Mouse (Mus musculus): Measurements from ENCODE around the gene Kirrel2. TPM values are rescaled to one million over a fixed set of nuclear protein-coding genes. Genes with fewer than 3 reads are reported as not detected.
"Not testable (repeated sequence)": the region's sequence is repeated elsewhere in the genome, so short reads cannot be mapped to it uniquely, and the experiment has no call there.

Kirrel2 gene
- 10 to 100 TPM; 15.0 to 20.4 TPM for total RNA-seq (2021)
- long read RNA-seq, experiment 1, transcript Kirrel2-201 (15 exons, 3,352 nt) = major isoform, 7 of 8 reads
- long read RNA-seq, experiment 1, partial matches to known transcripts = 0 of 8 reads
- long read RNA-seq, experiment 1, other reads (novel, unspliced or antisense) = 1 of 8 reads
- long read RNA-seq, experiment 2, transcript Kirrel2-201 (15 exons, 3,352 nt) = major isoform, 10 of 14 reads
- long read RNA-seq, experiment 2, partial matches to known transcripts = 1 of 14 reads
- long read RNA-seq, experiment 2, other reads (novel, unspliced or antisense) = 3 of 14 reads

GRCm38 (mm10) chr7:30457629-30458330 is at the start of gene Kirrel2, which contains the start of gene Nphs1:
Gene Kirrel2, minus strand, starts transcription at chr7:30457690.
Gene Nphs1, plus strand, starts transcription at chr7:30458315.
- TF ChIP-seq CTCF (conservative IDR thresholded peaks at IDR 0.05) = no peak
- DNase-seq (ENCODE audit: low spot score in 2 of 2) = peak; percentile 71
- Histone ChIP-seq H3K4me3 (peak within 1 kb of the TSS; percentile 53), H3K27ac (peak within 1 kb of the TSS; percentile 92)

GRCm38 (mm10) chr7:30501159-30501558 is 43.7 kb upstream of the Kirrel2 start:
- TF ChIP-seq CTCF (conservative IDR thresholded peaks at IDR 0.05) = peak; percentile 64
- DNase-seq (ENCODE audit: low spot score in 2 of 2); H3K4me3 ChIP-seq: not testable (repeated sequence)

GRCm38 (mm10) chr7:30495506-30496042 is 38.1 kb upstream of the Kirrel2 start:
- not testable (repeated sequence) for DNase-seq (ENCODE audit: low spot score in 2 of 2); H3K4me3 ChIP-seq; H3K27ac ChIP-seq

More at GRCm38 (mm10) chr7:30501159-30501558, 43.7 kb upstream of the Kirrel2 start:
- not testable (repeated sequence) for H3K27ac ChIP-seq

GRCm38 (mm10) chr7:30493401-30493931 is 36.0 kb upstream of the Kirrel2 start, which contains the start of gene Prodh2:
Gene Prodh2, plus strand, starts transcription at chr7:30493622.
- H3K27ac ChIP-seq = no peak within 1 kb of the TSS
- H3K4me3 ChIP-seq = no peak within 1 kb of the TSS
- no peak for TF ChIP-seq CTCF (conservative IDR thresholded peaks at IDR 0.05)
- DNase-seq (ENCODE audit: low spot score in 2 of 2) = no peak

- DNase-seq (ENCODE audit: low spot score in 2 of 2) = peak; percentile 56 to 83
- Histone ChIP-seq H3K4me3 (no peak overlapping the region), H3K27ac (no peak overlapping the region)
- peak; percentile 92 for TF ChIP-seq CTCF (conservative IDR thresholded peaks at IDR 0.05)
These were observed 35.3 kb upstream of the Kirrel2 start for GRCm38 (mm10) chr7:30492765-30493164.

- peak overlapping the region; percentile 65; the same call in 1 of the 2 replicates for H3K27ac ChIP-seq
- H3K4me3 ChIP-seq = no peak overlapping the region
- TF ChIP-seq CTCF (conservative IDR thresholded peaks at IDR 0.05) = peak; percentile 57
- no peak for DNase-seq (ENCODE audit: low spot score in 2 of 2)
These were observed 33.4 kb upstream of the Kirrel2 start for GRCm38 (mm10) chr7:30490957-30491307.

GRCm38 (mm10) chr7:30490251-30490956 is 32.9 kb upstream of the Kirrel2 start:
- TF ChIP-seq CTCF (conservative IDR thresholded peaks at IDR 0.05) = peak; percentile 86
- H3K27ac ChIP-seq = peak overlapping the region; percentile 65; the same call in 1 of the 2 replicates
- DNase-seq (ENCODE audit: low spot score in 2 of 2) = peak; percentile 61 to 62
- no peak overlapping the region for H3K4me3 ChIP-seq

- no peak for DNase-seq (ENCODE audit: low spot score in 2 of 2)
- Histone ChIP-seq H3K4me3 (no peak overlapping the region), H3K27ac (no peak overlapping the region)
- TF ChIP-seq CTCF (conservative IDR thresholded peaks at IDR 0.05) = no peak
These were observed 26.8 kb upstream of the Kirrel2 start for GRCm38 (mm10) chr7:30484250-30484649.

- Histone ChIP-seq H3K27ac (peak overlapping the region; percentile 43; the same call in 1 of the 2 replicates), H3K4me3 (peak overlapping the region; percentile 43)
- TF ChIP-seq CTCF (conservative IDR thresholded peaks at IDR 0.05) = no peak
- peak; percentile 47 to 65 for DNase-seq (ENCODE audit: low spot score in 2 of 2)
These were observed 20.2 kb upstream of the Kirrel2 start for GRCm38 (mm10) chr7:30477415-30478381.

- not testable (repeated sequence) for H3K27ac ChIP-seq; DNase-seq (ENCODE audit: low spot score in 2 of 2); H3K4me3 ChIP-seq
These were observed 18.6 kb upstream of the Kirrel2 start for GRCm38 (mm10) chr7:30476136-30476535.

GRCm38 (mm10) chr7:30474999-30475398 is 17.5 kb upstream of the Kirrel2 start:
- H3K4me3 ChIP-seq = no peak overlapping the region
- TF ChIP-seq CTCF (conservative IDR thresholded peaks at IDR 0.05) = no peak
- no peak for DNase-seq (ENCODE audit: low spot score in 2 of 2)

More at GRCm38 (mm10) chr7:30474999-30475398, 17.5 kb upstream of the Kirrel2 start:
- no peak overlapping the region for H3K27ac ChIP-seq

All from layer of hippocampus, adult 2 months (tissue).